Mouse (Mus musculus): ENCODE measurements at regions not wholly inside any gene's neighbourhood (a gene's known extent, or its start where the extent isn't known, plus 50 kb on each side); places are given as distances from the start of the nearest gene placed in this dataset.

- no peak for DNase-seq (ENCODE audit: low spot score in 2 of 2)
Observed at GRCm38 (mm10) chr15:31087607-31088006, 136.5 kb upstream of the Dap start.

- DNase-seq (ENCODE audit: low spot score in 2 of 2), result peak; percentile 68 to 89
Observed at GRCm38 (mm10) chr15:31091916-31092570, 132.1 kb upstream of the Dap start.

- no peak for DNase-seq (ENCODE audit: low spot score in 2 of 2)
Observed at GRCm38 (mm10) chr15:31096206-31096605, 127.9 kb upstream of the Dap start.

- peak; percentile 34 to 68 for DNase-seq (ENCODE audit: low spot score in 2 of 2)
Observed at GRCm38 (mm10) chr15:31097301-31097700, 126.8 kb upstream of the Dap start.

GRCm38 (mm10) chr15:31104743-31105142 lies 119.4 kb upstream of the Dap start:
- no peak for DNase-seq (ENCODE audit: low spot score in 2 of 2)

- DNase-seq (ENCODE audit: low spot score in 2 of 2), result no peak
Observed at GRCm38 (mm10) chr15:31106907-31107306, 117.2 kb upstream of the Dap start.

- no peak for DNase-seq (ENCODE audit: low spot score in 2 of 2)
Observed at GRCm38 (mm10) chr15:31113216-31113615, 110.9 kb upstream of the Dap start.

- DNase-seq (ENCODE audit: low spot score in 2 of 2), result no peak
Observed at GRCm38 (mm10) chr15:31117338-31117737, 106.8 kb upstream of the Dap start.

- no peak for DNase-seq (ENCODE audit: low spot score in 2 of 2)
Observed at GRCm38 (mm10) chr15:31120147-31120546, 104.0 kb upstream of the Dap start.

- DNase-seq (ENCODE audit: low spot score in 2 of 2), result no peak
Observed at GRCm38 (mm10) chr15:31125784-31126183, 98.3 kb upstream of the Dap start.

- no peak for DNase-seq (ENCODE audit: low spot score in 2 of 2)
Observed at GRCm38 (mm10) chr15:31126999-31127398, 97.1 kb upstream of the Dap start.

- no peak for DNase-seq (ENCODE audit: low spot score in 2 of 2)
Observed at GRCm38 (mm10) chr15:31134891-31135290, 89.2 kb upstream of the Dap start.

GRCm38 (mm10) chr15:31138637-31139036 lies 85.5 kb upstream of the Dap start:
- DNase-seq (ENCODE audit: low spot score in 2 of 2), result no peak

- DNase-seq (ENCODE audit: low spot score in 2 of 2), result no peak
Observed at GRCm38 (mm10) chr15:31141750-31142149, 82.4 kb upstream of the Dap start.

- DNase-seq (ENCODE audit: low spot score in 2 of 2), result no peak
Observed at GRCm38 (mm10) chr15:31148251-31149145, 75.6 kb upstream of the Dap start.

GRCm38 (mm10) chr15:31149855-31150254 lies 74.3 kb upstream of the Dap start:
- DNase-seq (ENCODE audit: low spot score in 2 of 2), result no peak

- DNase-seq (ENCODE audit: low spot score in 2 of 2), result peak; percentile 63 to 86
Observed at GRCm38 (mm10) chr15:31150546-31151471, 73.3 kb upstream of the Dap start.

GRCm38 (mm10) chr15:31155141-31155540 lies 69.0 kb upstream of the Dap start:
- no peak for DNase-seq (ENCODE audit: low spot score in 2 of 2)

- no peak for DNase-seq (ENCODE audit: low spot score in 2 of 2)
Observed at GRCm38 (mm10) chr15:31166543-31167105, 57.5 kb upstream of the Dap start.

- DNase-seq (ENCODE audit: low spot score in 2 of 2), result no peak
Observed at GRCm38 (mm10) chr15:31167506-31167905, 56.6 kb upstream of the Dap start.

GRCm38 (mm10) chr15:31168191-31168590 lies 55.9 kb upstream of the Dap start:
- no peak for DNase-seq (ENCODE audit: low spot score in 2 of 2)

Measured in layer of hippocampus, adult 18-20 months (tissue).